Mouse (Mus musculus): ENCODE results near the gene Il21. TPM values are rescaled to one million over a fixed set of nuclear protein-coding genes. Genes with fewer than 3 reads are reported as not detected.

Il21 gene
- polyA plus RNA-seq (2016; fragmentation: Nextera tagmentation; extraction: Ambion mirVana): not detected in 2 replicates

- no peak for DNase-seq (ENCODE audit: low spot score)
- Histone ChIP-seq H3K9me3 (replicated peaks) (no peaks in the 10 kb centered on the region), H3K4me1 (no peaks in the 10 kb centered on the region), H3K27me3 (ENCODE audit: low read depth, poor library complexity, severe bottlenecking) (no peaks in the 10 kb centered on the region), H3K36me3 (no peaks in the 10 kb centered on the region), H3K27ac (replicated peaks) (no peak within 1 kb of the TSS), H3K4me3 (no peak within 1 kb of the TSS)
- 93% methylated on average over 7 of the region's 7 CpGs for WGBS
Measured at GRCm38 (mm10) chr3:37232586-37233222, at the start of gene Il21. Gene Il21, minus strand, starts transcription at chr3:37232636.

GRCm38 (mm10) chr3:37280871-37281270 is 48.4 kb upstream of the Il21 start:
- DNase-seq (ENCODE audit: low spot score): no peak
- H3K4me3 ChIP-seq: no peak overlapping the region
- no peaks in the 10 kb centered on the region for H3K27me3 ChIP-seq (ENCODE audit: low read depth, poor library complexity, severe bottlenecking)
- WGBS: 87% methylated on average over 8 of the region's 8 CpGs
- no peaks in the 10 kb centered on the region for H3K4me1 ChIP-seq
- no peaks in the 10 kb centered on the region for H3K9me3 ChIP-seq (replicated peaks)
- no peaks in the 10 kb centered on the region for H3K36me3 ChIP-seq
- H3K27ac ChIP-seq (replicated peaks): no peak overlapping the region

DNA sequence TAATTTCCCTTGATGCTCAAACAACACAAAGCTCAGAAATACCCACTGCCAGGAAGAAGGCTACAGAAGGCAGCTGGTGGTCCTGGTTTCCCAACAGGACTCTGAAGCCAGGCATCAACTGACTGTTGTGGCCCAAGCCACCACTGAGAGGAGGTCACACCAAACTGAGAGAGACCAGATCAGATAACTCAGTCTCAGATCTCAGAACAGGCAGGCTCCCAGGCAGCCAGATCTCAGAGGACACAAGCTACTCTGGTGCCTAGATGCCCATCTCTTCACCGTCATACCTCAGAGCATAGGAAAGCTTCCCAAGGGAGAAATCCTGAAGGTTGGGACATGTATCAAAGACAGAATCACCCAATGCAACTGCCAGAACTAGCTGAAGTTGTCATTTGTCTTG is 47.8 kb upstream of the Il21 start:
- H3K4me1 ChIP-seq: no peaks in the 10 kb centered on the region
- no peaks in the 10 kb centered on the region for H3K9me3 ChIP-seq (replicated peaks)
- H3K27ac ChIP-seq (replicated peaks): no peak overlapping the region
- 92% methylated on average over 1 of the region's 1 CpGs for WGBS
- no peaks in the 10 kb centered on the region for H3K27me3 ChIP-seq (ENCODE audit: low read depth, poor library complexity, severe bottlenecking)
- H3K4me3 ChIP-seq: no peak overlapping the region
- no peak for DNase-seq (ENCODE audit: low spot score)
- H3K36me3 ChIP-seq: no peaks in the 10 kb centered on the region

DNA sequence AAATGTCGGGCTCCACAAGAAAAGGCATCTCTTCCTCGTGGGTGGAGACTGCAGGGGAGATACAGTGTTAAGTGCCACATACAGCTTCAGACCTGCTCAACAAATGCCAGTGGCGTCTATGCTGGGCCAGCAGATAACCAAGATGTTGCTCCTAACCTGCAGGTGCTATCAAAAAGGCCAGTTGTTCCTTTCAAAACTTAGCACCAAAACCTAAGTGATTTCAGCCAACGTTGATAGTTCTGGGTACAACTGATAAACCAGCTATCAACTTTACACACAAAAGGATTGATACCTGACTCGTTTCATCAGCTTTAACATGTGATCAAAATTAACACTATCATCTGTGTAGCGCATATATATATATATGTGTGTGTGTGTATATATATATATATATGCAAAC is 42.2 kb upstream of the Il21 start:
- no peak overlapping the region for H3K27ac ChIP-seq (replicated peaks)
- no peak for DNase-seq (ENCODE audit: low spot score)
- WGBS: 82% methylated on average over 6 of the region's 6 CpGs
- H3K4me1 ChIP-seq: no peaks in the 10 kb centered on the region
- no peaks in the 10 kb centered on the region for H3K27me3 ChIP-seq (ENCODE audit: low read depth, poor library complexity, severe bottlenecking)
- H3K36me3 ChIP-seq: no peaks in the 10 kb centered on the region
- H3K4me3 ChIP-seq: no peak overlapping the region
- H3K9me3 ChIP-seq (replicated peaks): no peaks in the 10 kb centered on the region

DNA sequence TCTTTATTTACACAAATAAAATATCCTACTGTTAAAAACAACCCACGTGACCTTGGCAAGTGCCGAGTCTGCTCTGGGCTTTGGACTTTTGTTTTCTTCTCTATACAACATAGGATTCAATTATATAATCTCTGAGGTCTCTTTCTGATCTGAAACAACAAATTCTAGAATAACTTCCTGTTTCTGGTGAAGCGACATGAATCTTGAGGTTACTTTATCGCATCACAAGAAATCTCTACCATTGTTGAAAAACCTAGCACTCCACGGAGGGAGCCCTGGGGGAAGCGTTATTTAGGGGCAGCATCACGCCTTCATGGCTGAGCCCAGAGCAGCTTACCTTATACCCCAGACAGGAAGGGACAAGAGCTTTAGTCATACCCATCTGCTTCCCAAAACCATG is 40.7 kb upstream of the Il21 start:
- 89% methylated on average over 7 of the region's 7 CpGs for WGBS
- DNase-seq (ENCODE audit: low spot score): no peak
- no peak overlapping the region for H3K4me3 ChIP-seq

GRCm38 (mm10) chr3:37271209-37271608 is 38.8 kb upstream of the Il21 start:
- H3K4me3 ChIP-seq: no peak overlapping the region
- no peaks in the 10 kb centered on the region for H3K36me3 ChIP-seq
- no peaks in the 10 kb centered on the region for H3K9me3 ChIP-seq (replicated peaks)
- DNase-seq (ENCODE audit: low spot score): peak; percentile 31
- no peaks in the 10 kb centered on the region for H3K27me3 ChIP-seq (ENCODE audit: low read depth, poor library complexity, severe bottlenecking)
- no peaks in the 10 kb centered on the region for H3K4me1 ChIP-seq
- H3K27ac ChIP-seq (replicated peaks): no peak overlapping the region
- WGBS: 7% methylated on average over 1 of the region's 1 CpGs

More for the DNA sequence above, 40.7 kb upstream of the Il21 start:
- H3K27me3 ChIP-seq (ENCODE audit: low read depth, poor library complexity, severe bottlenecking): no peaks in the 10 kb centered on the region
- no peak overlapping the region for H3K27ac ChIP-seq (replicated peaks)
- no peaks in the 10 kb centered on the region for H3K4me1 ChIP-seq
- no peaks in the 10 kb centered on the region for H3K36me3 ChIP-seq
- H3K9me3 ChIP-seq (replicated peaks): no peaks in the 10 kb centered on the region

DNA sequence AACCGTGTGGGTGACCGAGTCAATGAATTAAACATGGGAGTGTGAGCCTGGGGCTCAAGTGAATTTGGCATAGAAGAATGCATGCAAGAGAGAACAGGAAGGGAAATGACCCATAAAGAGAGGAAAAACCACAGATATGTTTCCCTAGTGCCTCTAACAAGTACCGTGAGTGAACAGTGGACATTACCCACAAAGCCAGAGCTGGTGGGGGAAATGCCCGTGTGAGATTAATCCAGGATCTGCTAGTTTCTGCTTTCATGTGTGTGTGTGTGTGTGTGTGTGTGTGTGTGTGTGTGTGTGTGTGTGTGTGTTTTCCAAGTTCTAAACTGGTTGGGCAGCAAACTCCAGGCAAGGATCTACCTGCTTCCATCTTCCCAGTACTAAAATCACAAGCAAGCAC is 37.5 kb upstream of the Il21 start:
- Histone ChIP-seq H3K9me3 (replicated peaks) (no peaks in the 10 kb centered on the region), H3K4me3 (no peak overlapping the region), H3K4me1 (no peaks in the 10 kb centered on the region), H3K27me3 (ENCODE audit: low read depth, poor library complexity, severe bottlenecking) (no peaks in the 10 kb centered on the region), H3K36me3 (no peaks in the 10 kb centered on the region), H3K27ac (replicated peaks) (no peak overlapping the region)
- WGBS: 90% methylated on average over 4 of the region's 4 CpGs
- DNase-seq (ENCODE audit: low spot score): no peak

- WGBS: 85% methylated on average over 11 of the region's 11 CpGs
- Histone ChIP-seq H3K4me1 (no peaks in the 10 kb centered on the region), H3K27ac (replicated peaks) (no peak overlapping the region), H3K4me3 (no peak overlapping the region), H3K27me3 (ENCODE audit: low read depth, poor library complexity, severe bottlenecking) (no peaks in the 10 kb centered on the region), H3K9me3 (replicated peaks) (no peaks in the 10 kb centered on the region), H3K36me3 (no peaks in the 10 kb centered on the region)
- no peak for DNase-seq (ENCODE audit: low spot score)
Measured at GRCm38 (mm10) chr3:37268338-37268737, 35.9 kb upstream of the Il21 start.

DNA sequence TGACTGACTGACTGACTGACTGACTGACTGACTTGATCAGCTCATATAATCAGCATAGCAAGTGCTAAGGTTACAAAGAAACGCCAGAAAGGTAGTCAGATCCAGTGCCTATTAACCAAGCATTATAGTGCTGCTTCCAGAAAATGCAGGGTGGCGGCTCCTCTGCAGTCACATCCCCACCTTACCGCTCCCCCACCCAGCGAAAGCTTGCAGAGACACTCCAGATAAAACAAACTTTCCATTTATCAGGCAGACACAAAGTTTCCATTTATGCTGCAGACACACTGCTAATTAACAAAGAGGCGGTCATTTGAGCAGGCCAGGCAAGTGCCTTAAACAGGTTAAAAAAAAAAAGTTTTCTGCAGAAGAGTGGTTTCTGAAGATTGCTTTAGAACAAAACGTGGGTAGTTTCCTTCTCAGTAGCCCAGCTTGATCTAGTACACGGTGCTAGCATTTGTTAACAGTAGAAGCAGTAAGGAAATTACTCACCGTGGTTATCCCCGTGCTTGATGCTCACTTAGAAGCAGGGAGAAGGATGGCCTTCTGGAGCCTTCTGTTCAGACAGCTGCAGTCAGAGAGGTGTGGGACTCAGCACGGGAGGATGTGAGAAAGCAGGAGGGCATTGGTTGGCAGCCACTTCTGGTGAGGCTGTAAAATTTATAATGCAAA is 27.0 kb upstream of the Il21 start:
- WGBS: 83% methylated on average over 10 of the region's 10 CpGs
- Histone ChIP-seq H3K27ac (replicated peaks) (no peak overlapping the region), H3K36me3 (no peaks in the 10 kb centered on the region), H3K27me3 (ENCODE audit: low read depth, poor library complexity, severe bottlenecking) (no peaks in the 10 kb centered on the region), H3K9me3 (replicated peaks) (no peaks in the 10 kb centered on the region), H3K4me3 (no peak overlapping the region), H3K4me1 (no peaks in the 10 kb centered on the region)
- DNase-seq (ENCODE audit: low spot score): no peak

- DNase-seq (ENCODE audit: low spot score): no peak
- Histone ChIP-seq H3K4me3 (no peak overlapping the region), H3K27me3 (ENCODE audit: low read depth, poor library complexity, severe bottlenecking) (no peaks in the 10 kb centered on the region)
Measured at GRCm38 (mm10) chr3:37257776-37258175, 25.3 kb upstream of the Il21 start.

DNA sequence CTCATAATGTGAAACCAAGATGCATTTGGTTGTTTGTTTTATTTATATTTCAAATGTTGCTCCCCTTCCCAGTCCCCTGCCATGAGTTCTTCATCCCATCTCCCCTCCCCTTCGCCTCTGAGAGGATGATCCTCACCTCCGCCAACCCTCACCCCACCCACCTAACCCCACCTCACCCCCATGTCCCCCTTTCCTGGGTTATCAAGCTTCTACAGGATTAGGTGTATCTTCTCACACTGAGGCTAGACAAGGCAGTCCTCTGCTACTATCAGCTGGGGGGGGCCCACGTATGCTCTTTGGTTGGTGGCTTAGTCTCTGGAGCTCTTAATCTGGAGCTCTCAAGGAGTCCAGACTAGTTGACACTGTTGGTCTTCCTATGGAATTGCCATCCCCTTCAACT is 18.5 kb upstream of the Il21 start:
- 81% methylated on average over 3 of the region's 3 CpGs for WGBS
- Histone ChIP-seq H3K27me3 (ENCODE audit: low read depth, poor library complexity, severe bottlenecking) (no peaks in the 10 kb centered on the region), H3K27ac (replicated peaks) (no peak overlapping the region), H3K4me3 (no peak overlapping the region), H3K9me3 (replicated peaks) (no peaks in the 10 kb centered on the region), H3K4me1 (no peaks in the 10 kb centered on the region), H3K36me3 (no peaks in the 10 kb centered on the region)
- DNase-seq (ENCODE audit: low spot score): no peak

More at GRCm38 (mm10) chr3:37257776-37258175, 25.3 kb upstream of the Il21 start:
- H3K36me3 ChIP-seq: no peaks in the 10 kb centered on the region
- WGBS: 90% methylated on average over 15 of the region's 15 CpGs
- H3K9me3 ChIP-seq (replicated peaks): no peaks in the 10 kb centered on the region
- no peak overlapping the region for H3K27ac ChIP-seq (replicated peaks)
- H3K4me1 ChIP-seq: no peaks in the 10 kb centered on the region

DNA sequence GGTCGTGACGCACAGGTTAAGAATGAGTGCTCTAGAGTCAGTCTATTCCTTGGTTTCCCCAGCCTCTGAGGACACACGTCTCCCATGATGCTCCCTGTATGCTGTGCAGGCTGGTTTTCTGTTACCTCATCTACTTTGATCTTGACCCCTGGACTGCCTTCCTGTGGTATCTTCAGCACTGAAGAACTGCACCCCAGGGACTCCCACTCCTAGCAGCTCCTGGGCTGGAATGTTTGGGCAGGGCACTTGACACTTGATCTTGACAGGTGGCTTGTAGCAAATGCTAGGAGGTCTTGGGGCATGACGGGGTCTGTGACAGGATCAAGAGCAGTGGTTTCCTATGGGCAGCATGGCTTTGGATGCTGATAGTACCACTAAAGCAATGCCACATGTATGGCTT is 2.6 kb upstream of the Il21 start:
- WGBS: 87% methylated on average over 4 of the region's 4 CpGs
- no peak for DNase-seq (ENCODE audit: low spot score)
- H3K36me3 ChIP-seq: no peaks in the 10 kb centered on the region
- H3K9me3 ChIP-seq (replicated peaks): no peaks in the 10 kb centered on the region; the same call in 1 of the 2 replicates
- no peaks in the 10 kb centered on the region for H3K4me1 ChIP-seq
- no peak overlapping the region for H3K4me3 ChIP-seq
- no peak overlapping the region for H3K27ac ChIP-seq (replicated peaks)
- no peaks in the 10 kb centered on the region for H3K27me3 ChIP-seq (ENCODE audit: low read depth, poor library complexity, severe bottlenecking)

DNA sequence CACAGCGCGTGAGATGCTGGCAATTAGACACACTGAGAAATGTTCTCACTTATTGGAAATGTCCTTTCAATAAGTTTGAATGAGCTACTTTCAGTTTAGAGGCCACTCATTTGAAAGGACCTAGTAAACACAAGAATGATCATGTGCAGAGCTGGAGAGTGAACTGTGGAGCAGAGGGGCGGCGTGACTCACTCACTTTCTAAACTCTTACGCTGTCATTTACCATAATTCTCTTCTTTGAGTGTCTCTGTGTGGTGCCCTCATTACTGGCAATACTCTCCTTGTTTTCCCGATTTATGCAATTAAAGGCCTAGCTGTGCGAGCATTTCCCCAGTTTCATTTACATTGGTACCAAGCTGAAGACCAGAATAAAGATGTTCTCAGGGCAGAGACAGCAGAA is 1.3 kb downstream of the Il21 start:
- Histone ChIP-seq H3K9me3 (replicated peaks) (no peaks in the 10 kb centered on the region), H3K4me3 (no peak overlapping the region), H3K36me3 (no peaks in the 10 kb centered on the region), H3K4me1 (no peaks in the 10 kb centered on the region), H3K27ac (replicated peaks) (no peak overlapping the region), H3K27me3 (ENCODE audit: low read depth, poor library complexity, severe bottlenecking) (no peaks in the 10 kb centered on the region)
- 87% methylated on average over 7 of the region's 7 CpGs for WGBS
- DNase-seq (ENCODE audit: low spot score): no peak

Data from midbrain, embryonic 10.5 days (tissue).